Mouse (Mus musculus) CD4-positive, CD25-positive, alpha-beta regulatory T cell (primary cell): ENCODE data around the gene Zswim1. TPM values are rescaled to one million over a fixed set of nuclear protein-coding genes. Genes with fewer than 3 reads are reported as not detected.

ENCODE experiments used
- polyA plus RNA-seq: library from polyadenylated mRNA; unstranded; fragments of 100-300 nt; shearing (Covaris generic); gene quantifications from one replicate; pipeline ENCODE4 v1.2.1, GENCODE M21; 2017

Gene Zswim1
- polyA plus RNA-seq, result 21.3 TPM

GRCm38 (mm10) chr2:164822636-164823165 lies at the start of gene Zswim1:
Gene Zswim1 (plus strand): TSS chr2:164822686.

GRCm38 (mm10) chr2:164779481-164780086 lies 42.9 kb upstream of the Zswim1 start, which contains the start of gene Tnnc2:
Gene Tnnc2 (minus strand): TSS chr2:164779967.

GRCm38 (mm10) chr2:164785481-164786387 lies 36.8 kb upstream of the Zswim1 start, which contains the start of gene Snx21:
Gene Snx21 (plus strand): TSS chr2:164785823.

GRCm38 (mm10) chr2:164804533-164805331 lies 17.8 kb upstream of the Zswim1 start, which contains the start of the genes Acot8 and Zswim3:
Gene Acot8 (minus strand): TSS chr2:164804882.
Gene Zswim3 (plus strand): TSS chr2:164805098.

GRCm38 (mm10) chr2:164828437-164828836 lies 6.0 kb downstream of the Zswim1 start, which contains the start of gene Spata25:
Gene Spata25 (minus strand): TSS chr2:164828537.

GRCm38 (mm10) chr2:164832748-164833301 lies 10.3 kb downstream of the Zswim1 start, which contains the start of gene Ctsa:
Gene Ctsa (plus strand): TSS chr2:164832873.

GRCm38 (mm10) chr2:164833314-164833959 lies 11.0 kb downstream of the Zswim1 start, which contains the start of gene Neurl2:
Gene Neurl2 (minus strand): TSS chr2:164833456.

GRCm38 (mm10) chr2:164857101-164857821 lies 34.8 kb downstream of the Zswim1 start, which contains the start of gene Pltp:
Gene Pltp (minus strand): TSS chr2:164857711.

Other genes starting within 250 kb of the Zswim1 start
- not detected for gene Spint3, start 249.2 kb upstream of the Zswim1 start, polyA plus RNA-seq
- gene Wfdc6a, start 237.2 kb upstream of the Zswim1 start, polyA plus RNA-seq, result not detected
- not detected for gene Eppin, start 229.1 kb upstream of the Zswim1 start, polyA plus RNA-seq
- gene Wfdc6b, start 209.2 kb upstream of the Zswim1 start, polyA plus RNA-seq, result not detected
- gene Wfdc8, start 209.1 kb upstream of the Zswim1 start, polyA plus RNA-seq, result not detected
- not detected for gene Wfdc16, start 183.9 kb upstream of the Zswim1 start, polyA plus RNA-seq
- gene Wfdc10, start 166.6 kb upstream of the Zswim1 start, polyA plus RNA-seq, result not detected
- not detected for gene Wfdc9, start 166.1 kb upstream of the Zswim1 start, polyA plus RNA-seq
- not detected for gene Wfdc11, start 148.6 kb upstream of the Zswim1 start, polyA plus RNA-seq
- gene Wfdc13, start 137.6 kb upstream of the Zswim1 start, polyA plus RNA-seq, result not detected
- gene Spint4, start 124.2 kb upstream of the Zswim1 start, polyA plus RNA-seq, result not detected
- not detected for gene Spint5, start 107.4 kb upstream of the Zswim1 start, polyA plus RNA-seq
- 0.11 TPM for gene Wfdc3, start 76.8 kb upstream of the Zswim1 start, polyA plus RNA-seq
- 67.0 TPM for gene Dnttip1, start 76.7 kb upstream of the Zswim1 start, polyA plus RNA-seq
- 4.3 TPM for gene Ube2c, start 52.8 kb upstream of the Zswim1 start, polyA plus RNA-seq
- not detected for gene Tnnc2, start 42.7 kb upstream of the Zswim1 start, polyA plus RNA-seq
- 5.7 TPM for gene Snx21, start 36.9 kb upstream of the Zswim1 start, polyA plus RNA-seq
- 39.1 TPM for gene Acot8, start 17.8 kb upstream of the Zswim1 start, polyA plus RNA-seq
- gene Zswim3, start 17.6 kb upstream of the Zswim1 start, polyA plus RNA-seq, result 6.1 TPM
- not detected for gene Spata25, start 5.9 kb downstream of the Zswim1 start, polyA plus RNA-seq
- 167 TPM for gene Ctsa, start 10.2 kb downstream of the Zswim1 start, polyA plus RNA-seq
- gene Neurl2, start 10.8 kb downstream of the Zswim1 start, polyA plus RNA-seq, result 1.8 TPM
- 0.26 TPM for gene Pltp, start 35.0 kb downstream of the Zswim1 start, polyA plus RNA-seq
- gene Pcif1, start 56.6 kb downstream of the Zswim1 start, polyA plus RNA-seq, result 130 TPM
- 43.9 TPM for gene Zfp335, start 89.1 kb downstream of the Zswim1 start, polyA plus RNA-seq
- gene Mmp9, start 118.1 kb downstream of the Zswim1 start, polyA plus RNA-seq, result 5.9 TPM
- gene Slc12a5, start 138.1 kb downstream of the Zswim1 start, polyA plus RNA-seq, result 0.26 TPM
- 61.4 TPM for gene Ncoa5, start 212.2 kb downstream of the Zswim1 start, polyA plus RNA-seq
- gene Cd40, start 232.9 kb downstream of the Zswim1 start, polyA plus RNA-seq, result 0.89 TPM